Mouse (Mus musculus): Measurements from ENCODE around the gene Ubqln5. TPM values are rescaled to one million over a fixed set of nuclear protein-coding genes. Genes with fewer than 3 reads are reported as not detected.

The Ubqln5 gene
- polyA plus RNA-seq, 1 experiment from 2014 or later, result not detected

GRCm38 (mm10) chr7:104150456-104150855 is 20.8 kb upstream of the Ubqln5 start, which contains the start of gene Ubqlnl:
Ubqlnl (minus strand) TSS chr7:104150556.
- no peak for ATAC-seq (ENCODE audit: low FRiP score, low TSS enrichment)

GRCm38 (mm10) chr7:104143179-104143578 is 13.6 kb upstream of the Ubqln5 start, which contains the start of gene Ubqln3:
Ubqln3 (minus strand) TSS chr7:104143279.
- Histone ChIP-seq H3K9me3 (ENCODE audit: control insufficient read depth, low read length) (no peaks in the 10 kb centered on the region), H3K4me1 (replicated peaks; ENCODE audit: control insufficient read depth, insufficient read depth) (no peaks in the 10 kb centered on the region), H3K36me3 (ENCODE audit: control insufficient read depth, insufficient read depth, low read length) (no peaks in the 10 kb centered on the region), H3K4me3 (ENCODE audit: low read depth, low read length) (no peak within 1 kb of the TSS), H3K27me3 (ENCODE audit: control insufficient read depth, insufficient read depth, low read length) (no peaks in the 10 kb centered on the region), H3K9ac (ENCODE audit: low read length) (no peak within 1 kb of the TSS), H3K27ac (replicated peaks) (no peak within 1 kb of the TSS), H3K4me2 (replicated peaks; ENCODE audit: low read depth) (no peak within 1 kb of the TSS)
- TF ChIP-seq EP300 (optimal IDR thresholded peaks at IDR 0.05) (no peak), CTCF (IDR thresholded peaks at IDR 0.05; ENCODE audit: low read depth) (no peak)
- ATAC-seq (ENCODE audit: low FRiP score, low TSS enrichment) (no peak), DNase-seq (ENCODE audit: low spot score) (no peak)
- 75% methylated on average over 3 of the region's 3 CpGs for WGBS

More at GRCm38 (mm10) chr7:104150456-104150855, 20.8 kb upstream of the Ubqln5 start, which contains the start of gene Ubqlnl:
- Histone ChIP-seq H3K36me3 (ENCODE audit: control insufficient read depth, insufficient read depth, low read length) (no peaks in the 10 kb centered on the region), H3K27me3 (ENCODE audit: control insufficient read depth, insufficient read depth, low read length) (no peaks in the 10 kb centered on the region), H3K9me3 (ENCODE audit: control insufficient read depth, low read length) (no peaks in the 10 kb centered on the region), H3K4me3 (ENCODE audit: low read depth, low read length) (no peak within 1 kb of the TSS), H3K27ac (replicated peaks) (no peak within 1 kb of the TSS), H3K4me1 (replicated peaks; ENCODE audit: control insufficient read depth, insufficient read depth) (no peaks in the 10 kb centered on the region), H3K9ac (ENCODE audit: low read length) (no peak within 1 kb of the TSS), H3K4me2 (replicated peaks; ENCODE audit: low read depth) (no peak within 1 kb of the TSS)
- TF ChIP-seq CTCF (IDR thresholded peaks at IDR 0.05; ENCODE audit: low read depth) (no peak), EP300 (optimal IDR thresholded peaks at IDR 0.05) (no peak)
- 84% methylated on average over 2 of the region's 2 CpGs for WGBS
- DNase-seq (ENCODE audit: low spot score), result no peak

- H3K4me1 ChIP-seq (replicated peaks; ENCODE audit: control insufficient read depth, insufficient read depth), result no peaks in the 10 kb centered on the region
- no peak within 1 kb of the TSS for H3K4me3 ChIP-seq (ENCODE audit: low read depth, low read length)
- H3K9ac ChIP-seq (ENCODE audit: low read length), result no peak within 1 kb of the TSS
- no peaks in the 10 kb centered on the region for H3K36me3 ChIP-seq (ENCODE audit: control insufficient read depth, insufficient read depth, low read length)
- ATAC-seq (ENCODE audit: low FRiP score, low TSS enrichment) (no peak), DNase-seq (ENCODE audit: low spot score) (no peak)
- no peak within 1 kb of the TSS for H3K27ac ChIP-seq (replicated peaks)
- WGBS, result 79% methylated on average over 5 of the region's 5 CpGs
- no peaks in the 10 kb centered on the region for H3K9me3 ChIP-seq (ENCODE audit: control insufficient read depth, low read length)
- no peak within 1 kb of the TSS for H3K4me2 ChIP-seq (replicated peaks; ENCODE audit: low read depth)
- H3K27me3 ChIP-seq (ENCODE audit: control insufficient read depth, insufficient read depth, low read length), result no peaks in the 10 kb centered on the region
- TF ChIP-seq EP300 (optimal IDR thresholded peaks at IDR 0.05) (no peak), CTCF (IDR thresholded peaks at IDR 0.05; ENCODE audit: low read depth) (no peak)
Measured at GRCm38 (mm10) chr7:104137305-104137704, 7.7 kb upstream of the Ubqln5 start, which contains the start of gene Olfr643. Olfr643 (minus strand) TSS chr7:104137405.

GRCm38 (mm10) chr7:104104757-104104972 is 25.0 kb downstream of the Ubqln5 start, which contains the start of gene Olfr646:
Olfr646 (plus strand) TSS chr7:104104873.
- TF ChIP-seq EP300 (optimal IDR thresholded peaks at IDR 0.05), result no peak
- TF ChIP-seq CTCF (IDR thresholded peaks at IDR 0.05; ENCODE audit: low read depth), result no peak
- ATAC-seq (ENCODE audit: low FRiP score, low TSS enrichment), result no peak
- H3K4me3 ChIP-seq (ENCODE audit: low read depth, low read length), result no peak within 1 kb of the TSS
- no peak within 1 kb of the TSS for H3K9ac ChIP-seq (ENCODE audit: low read length)
- no peak within 1 kb of the TSS for H3K27ac ChIP-seq (replicated peaks)
- H3K4me2 ChIP-seq (replicated peaks; ENCODE audit: low read depth), result no peak within 1 kb of the TSS
- H3K4me1 ChIP-seq (replicated peaks; ENCODE audit: control insufficient read depth, insufficient read depth), result no peaks in the 10 kb centered on the region
- no peaks in the 10 kb centered on the region for H3K9me3 ChIP-seq (ENCODE audit: control insufficient read depth, low read length)
- no peaks in the 10 kb centered on the region for H3K36me3 ChIP-seq (ENCODE audit: control insufficient read depth, insufficient read depth, low read length)
- DNase-seq (ENCODE audit: low spot score), result no peak
- no peaks in the 10 kb centered on the region for H3K27me3 ChIP-seq (ENCODE audit: control insufficient read depth, insufficient read depth, low read length)

GRCm38 (mm10) chr7:104103913-104104756 is 25.5 kb downstream of the Ubqln5 start:
- Histone ChIP-seq H3K9me3 (ENCODE audit: control insufficient read depth, low read length) (no peaks in the 10 kb centered on the region), H3K27me3 (ENCODE audit: control insufficient read depth, insufficient read depth, low read length) (no peaks in the 10 kb centered on the region), H3K9ac (ENCODE audit: low read length) (no peak overlapping the region), H3K4me3 (ENCODE audit: low read depth, low read length) (no peak overlapping the region), H3K4me2 (replicated peaks; ENCODE audit: low read depth) (no peak overlapping the region), H3K27ac (replicated peaks) (no peak overlapping the region), H3K4me1 (replicated peaks; ENCODE audit: control insufficient read depth, insufficient read depth) (no peaks in the 10 kb centered on the region), H3K36me3 (ENCODE audit: control insufficient read depth, insufficient read depth, low read length) (no peaks in the 10 kb centered on the region)
- TF ChIP-seq CTCF (IDR thresholded peaks at IDR 0.05; ENCODE audit: low read depth) (no peak), EP300 (optimal IDR thresholded peaks at IDR 0.05) (no peak)
- no peak for DNase-seq (ENCODE audit: low spot score)
- ATAC-seq (ENCODE audit: low FRiP score, low TSS enrichment), result no peak
- 51% methylated on average over 4 of the region's 4 CpGs for WGBS

GRCm38 (mm10) chr7:104085365-104085764 is 44.3 kb downstream of the Ubqln5 start, which contains the start of gene Olfr645:
Olfr645 (minus strand) TSS chr7:104085465.
- H3K4me3 ChIP-seq (ENCODE audit: low read depth, low read length), result no peak within 1 kb of the TSS
- DNase-seq (ENCODE audit: low spot score) (no peak), ATAC-seq (ENCODE audit: low FRiP score, low TSS enrichment) (no peak)
- no peaks in the 10 kb centered on the region for H3K27me3 ChIP-seq (ENCODE audit: control insufficient read depth, insufficient read depth, low read length)
- no peak within 1 kb of the TSS for H3K27ac ChIP-seq (replicated peaks)
- TF ChIP-seq EP300 (optimal IDR thresholded peaks at IDR 0.05) (no peak), CTCF (IDR thresholded peaks at IDR 0.05; ENCODE audit: low read depth) (no peak)
- no peaks in the 10 kb centered on the region for H3K4me1 ChIP-seq (replicated peaks; ENCODE audit: control insufficient read depth, insufficient read depth)
- no peaks in the 10 kb centered on the region for H3K36me3 ChIP-seq (ENCODE audit: control insufficient read depth, insufficient read depth, low read length)
- no peak within 1 kb of the TSS for H3K4me2 ChIP-seq (replicated peaks; ENCODE audit: low read depth)
- no peaks in the 10 kb centered on the region for H3K9me3 ChIP-seq (ENCODE audit: control insufficient read depth, low read length)
- H3K9ac ChIP-seq (ENCODE audit: low read length), result no peak within 1 kb of the TSS
- 58% methylated on average over 1 of the region's 1 CpGs for WGBS

Other genes starting within 250 kb of the Ubqln5 start
- not detected in 2 replicates for gene Olfr66, start 243.6 kb downstream of the Ubqln5 start, polyA plus RNA-seq (2015; fragmentation: Nextera tagmentation; extraction: Ambion mirVana)
- gene Olfr64, start 235.3 kb downstream of the Ubqln5 start, polyA plus RNA-seq (2015; fragmentation: Nextera tagmentation; extraction: Ambion mirVana), result not detected in 2 replicates
- gene Olfr65, start 226.3 kb downstream of the Ubqln5 start, polyA plus RNA-seq (2015; fragmentation: Nextera tagmentation; extraction: Ambion mirVana), result not detected in 2 replicates
- not detected in 2 replicates for gene Olfr631, start 201.0 kb downstream of the Ubqln5 start, polyA plus RNA-seq (2015; fragmentation: Nextera tagmentation; extraction: Ambion mirVana)
- gene Olfr632, start 195.5 kb downstream of the Ubqln5 start, polyA plus RNA-seq (2015; fragmentation: Nextera tagmentation; extraction: Ambion mirVana), result not detected in 2 replicates
- not detected in 2 replicates for gene Olfr633, start 185.4 kb downstream of the Ubqln5 start, polyA plus RNA-seq (2015; fragmentation: Nextera tagmentation; extraction: Ambion mirVana)
- 0.01 TPM in 1 of 2 replicates, not detected in the other for gene Olfr635, start 158.7 kb downstream of the Ubqln5 start, polyA plus RNA-seq (2015; fragmentation: Nextera tagmentation; extraction: Ambion mirVana)
- gene Olfr638, start 131.1 kb downstream of the Ubqln5 start, polyA plus RNA-seq (2015; fragmentation: Nextera tagmentation; extraction: Ambion mirVana), result not detected in 2 replicates
- 0.01 TPM in 1 of 2 replicates, not detected in the other for gene Olfr639, start 112.5 kb downstream of the Ubqln5 start, polyA plus RNA-seq (2015; fragmentation: Nextera tagmentation; extraction: Ambion mirVana)
- gene Olfr640, start 104.3 kb downstream of the Ubqln5 start, polyA plus RNA-seq (2015; fragmentation: Nextera tagmentation; extraction: Ambion mirVana), result 0.04 TPM in 1 of 2 replicates, not detected in the other
- gene Olfr641, start 94.4 kb downstream of the Ubqln5 start, polyA plus RNA-seq (2015; fragmentation: Nextera tagmentation; extraction: Ambion mirVana), result not detected in 2 replicates
- gene Olfr642, start 77.2 kb downstream of the Ubqln5 start, polyA plus RNA-seq (2015; fragmentation: Nextera tagmentation; extraction: Ambion mirVana), result not detected in 2 replicates
- gene 4930516K23Rik, start 68.4 kb downstream of the Ubqln5 start, polyA plus RNA-seq (2015; fragmentation: Nextera tagmentation; extraction: Ambion mirVana), result not detected in 2 replicates
- not detected in 2 replicates for gene Olfr644, start 58.0 kb downstream of the Ubqln5 start, polyA plus RNA-seq (2015; fragmentation: Nextera tagmentation; extraction: Ambion mirVana)
- gene Olfr645, start 44.4 kb downstream of the Ubqln5 start, polyA plus RNA-seq (2015; fragmentation: Nextera tagmentation; extraction: Ambion mirVana), result not detected in 2 replicates
- gene Olfr646, start 25.0 kb downstream of the Ubqln5 start, polyA plus RNA-seq (2015; fragmentation: Nextera tagmentation; extraction: Ambion mirVana), result 0.11 TPM in 1 of 2 replicates, not detected in the other
- not detected in 2 replicates for gene Olfr643, start 7.6 kb upstream of the Ubqln5 start, polyA plus RNA-seq (2015; fragmentation: Nextera tagmentation; extraction: Ambion mirVana)
- not detected in 2 replicates for gene Ubqln3, start 13.5 kb upstream of the Ubqln5 start, polyA plus RNA-seq (2015; fragmentation: Nextera tagmentation; extraction: Ambion mirVana)
- not detected in 2 replicates for gene Ubqlnl, start 20.7 kb upstream of the Ubqln5 start, polyA plus RNA-seq (2015; fragmentation: Nextera tagmentation; extraction: Ambion mirVana)
- not detected in 2 replicates for gene Olfm5, start 35.0 kb upstream of the Ubqln5 start, polyA plus RNA-seq (2015; fragmentation: Nextera tagmentation; extraction: Ambion mirVana)
- gene Olfr648, start 53.6 kb upstream of the Ubqln5 start, polyA plus RNA-seq (2015; fragmentation: Nextera tagmentation; extraction: Ambion mirVana), result 0.07 and 0.08 TPM in 2 replicates
- not detected in 2 replicates for gene Olfr649, start 66.2 kb upstream of the Ubqln5 start, polyA plus RNA-seq (2015; fragmentation: Nextera tagmentation; extraction: Ambion mirVana)
- gene Trim6, start 89.0 kb upstream of the Ubqln5 start, polyA plus RNA-seq (2015; fragmentation: Nextera tagmentation; extraction: Ambion mirVana), result 0.74 and 0.83 TPM in 2 replicates
- gene Trim34a, start 114.6 kb upstream of the Ubqln5 start, polyA plus RNA-seq (2015; fragmentation: Nextera tagmentation; extraction: Ambion mirVana), result 2.0 and 2.7 TPM in 2 replicates
- gene Trim5, start 158.3 kb upstream of the Ubqln5 start, polyA plus RNA-seq (2015; fragmentation: Nextera tagmentation; extraction: Ambion mirVana), result 0.35 and 0.51 TPM in 2 replicates
- gene Trim12a, start 185.6 kb upstream of the Ubqln5 start, polyA plus RNA-seq (2015; fragmentation: Nextera tagmentation; extraction: Ambion mirVana), result 5.8 and 6.8 TPM in 2 replicates
- not detected in 2 replicates for gene Trim34b, start 199.6 kb upstream of the Ubqln5 start, polyA plus RNA-seq (2015; fragmentation: Nextera tagmentation; extraction: Ambion mirVana)
- gene Trim12c, start 223.5 kb upstream of the Ubqln5 start, polyA plus RNA-seq (2015; fragmentation: Nextera tagmentation; extraction: Ambion mirVana), result 1.1 and 1.2 TPM in 2 replicates
- gene Trim30b, start 240.1 kb upstream of the Ubqln5 start, polyA plus RNA-seq (2015; fragmentation: Nextera tagmentation; extraction: Ambion mirVana), result 0.12 TPM in 2 replicates

Measured in stomach, postnatal 0 days (tissue).